Mouse (Mus musculus): ENCODE measurements around the gene Card19. TPM values are rescaled to one million over a fixed set of nuclear protein-coding genes. Genes with fewer than 3 reads are reported as not detected.

Card19 gene
- polyA plus RNA-seq, 1 experiment = 30.4 TPM

DNA sequence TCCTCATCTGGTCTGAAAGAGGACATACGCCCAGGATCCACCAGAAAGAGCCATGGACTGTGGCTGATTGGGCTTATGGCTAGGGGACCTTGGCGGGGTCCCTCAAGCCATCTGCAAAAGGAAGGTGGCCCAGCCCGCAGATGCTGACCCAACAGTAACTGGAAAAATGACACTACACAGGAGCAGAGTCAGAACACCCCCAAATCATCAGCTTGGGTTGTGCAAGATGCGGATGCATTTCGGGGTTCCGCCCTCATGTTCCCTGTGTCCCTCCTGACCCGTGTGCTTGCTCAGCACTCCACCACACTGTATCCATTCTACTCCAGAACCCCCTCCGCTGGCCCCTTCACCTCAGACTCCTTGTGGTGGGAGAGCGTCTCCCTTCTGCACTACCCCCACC is 17.1 kb downstream of the Card19 start:
- Histone ChIP-seq H3K4me1 (ENCODE audit: control insufficient read depth, insufficient read depth, low read length) (no peaks in the 10 kb centered on the region), H3K27ac (ENCODE audit: insufficient read depth, low read length) (no peak overlapping the region), H3K4me3 (ENCODE audit: insufficient read depth, low read length) (no peak overlapping the region)
- TF ChIP-seq POLR2A (IDR thresholded peaks at IDR 0.05; ENCODE audit: low read depth, low read length) = no peak
- no peak for TF ChIP-seq CTCF (IDR thresholded peaks at IDR 0.05; ENCODE audit: borderline replicate concordance, insufficient read depth, low read length)

- Histone ChIP-seq H3K4me1 (ENCODE audit: control insufficient read depth, insufficient read depth, low read length) (peaks cover 1% of the 10 kb centered on the region; the same call in 1 of the 2 replicates), H3K4me3 (ENCODE audit: insufficient read depth, low read length) (no peak overlapping the region), H3K27ac (ENCODE audit: insufficient read depth, low read length) (no peak overlapping the region)
- no peak for TF ChIP-seq POLR2A (IDR thresholded peaks at IDR 0.05; ENCODE audit: low read depth, low read length)
- no peak for TF ChIP-seq CTCF (IDR thresholded peaks at IDR 0.05; ENCODE audit: borderline replicate concordance, insufficient read depth, low read length)
Observed at GRCm38 (mm10) chr13:49196766-49197165, 19.1 kb downstream of the Card19 start.

- TF ChIP-seq CTCF (IDR thresholded peaks at IDR 0.05; ENCODE audit: borderline replicate concordance, insufficient read depth, low read length) (no peak), POLR2A (IDR thresholded peaks at IDR 0.05; ENCODE audit: low read depth, low read length) (no peak)
- peaks cover 7% of the 10 kb centered on the region for H3K4me1 ChIP-seq (ENCODE audit: control insufficient read depth, insufficient read depth, low read length)
- no peak overlapping the region for H3K27ac ChIP-seq (ENCODE audit: insufficient read depth, low read length)
- no peak overlapping the region for H3K4me3 ChIP-seq (ENCODE audit: insufficient read depth, low read length)
Observed at GRCm38 (mm10) chr13:49196211-49196610, 19.6 kb downstream of the Card19 start.

GRCm38 (mm10) chr13:49195651-49196050 is 20.2 kb downstream of the Card19 start:
- Histone ChIP-seq H3K4me1 (ENCODE audit: control insufficient read depth, insufficient read depth, low read length) (peaks cover 8% of the 10 kb centered on the region), H3K4me3 (ENCODE audit: insufficient read depth, low read length) (no peak overlapping the region), H3K27ac (ENCODE audit: insufficient read depth, low read length) (no peak overlapping the region)
- TF ChIP-seq POLR2A (IDR thresholded peaks at IDR 0.05; ENCODE audit: low read depth, low read length) (no peak), CTCF (IDR thresholded peaks at IDR 0.05; ENCODE audit: borderline replicate concordance, insufficient read depth, low read length) (no peak)

DNA sequence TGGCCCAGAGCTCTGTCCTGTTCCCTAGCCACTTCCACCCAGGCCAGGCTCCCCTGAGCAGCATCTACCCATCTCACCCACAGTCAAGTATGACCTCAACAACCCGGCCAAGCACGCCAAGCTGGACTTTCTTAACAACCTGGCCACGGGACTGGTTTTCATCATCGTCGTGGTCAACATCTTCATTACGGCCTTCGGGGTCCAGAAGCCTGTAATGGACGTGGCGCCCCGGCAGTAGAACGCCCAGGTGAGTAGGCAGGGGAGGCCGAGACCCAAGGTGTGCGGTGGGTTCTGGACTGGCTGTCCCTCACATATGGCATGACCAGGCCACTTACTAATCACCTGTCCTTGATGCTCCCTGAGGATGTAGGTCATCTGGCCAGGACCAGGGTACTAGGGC is 21.0 kb downstream of the Card19 start:
- H3K4me3 ChIP-seq (ENCODE audit: insufficient read depth, low read length) = no peak overlapping the region
- TF ChIP-seq POLR2A (IDR thresholded peaks at IDR 0.05; ENCODE audit: low read depth, low read length) = no peak
- TF ChIP-seq CTCF (IDR thresholded peaks at IDR 0.05; ENCODE audit: borderline replicate concordance, insufficient read depth, low read length) = no peak
- no peak overlapping the region for H3K27ac ChIP-seq (ENCODE audit: insufficient read depth, low read length)
- H3K4me1 ChIP-seq (ENCODE audit: control insufficient read depth, insufficient read depth, low read length) = peaks cover 10% of the 10 kb centered on the region

DNA sequence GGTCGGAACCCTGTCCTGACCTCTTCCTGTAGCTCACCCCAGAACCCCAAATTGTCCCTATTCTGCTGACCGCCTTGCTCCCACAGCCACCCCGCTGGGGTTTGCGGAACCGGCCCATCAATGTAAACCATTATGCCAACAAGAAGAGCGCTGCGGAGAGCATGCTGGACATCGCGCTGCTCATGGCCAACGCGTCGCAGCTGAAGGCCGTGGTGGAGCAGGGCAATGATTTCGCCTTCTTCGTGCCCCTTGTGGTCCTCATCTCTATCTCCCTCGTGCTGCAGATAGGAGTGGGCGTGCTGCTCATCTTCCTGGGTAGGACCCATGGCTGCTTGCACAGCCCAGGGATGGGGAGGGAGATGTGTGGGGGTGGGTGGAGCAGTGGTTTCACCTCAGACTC is 22.2 kb downstream of the Card19 start:
- peaks cover 12% of the 10 kb centered on the region for H3K4me1 ChIP-seq (ENCODE audit: control insufficient read depth, insufficient read depth, low read length)
- no peak overlapping the region for H3K27ac ChIP-seq (ENCODE audit: insufficient read depth, low read length)

DNA sequence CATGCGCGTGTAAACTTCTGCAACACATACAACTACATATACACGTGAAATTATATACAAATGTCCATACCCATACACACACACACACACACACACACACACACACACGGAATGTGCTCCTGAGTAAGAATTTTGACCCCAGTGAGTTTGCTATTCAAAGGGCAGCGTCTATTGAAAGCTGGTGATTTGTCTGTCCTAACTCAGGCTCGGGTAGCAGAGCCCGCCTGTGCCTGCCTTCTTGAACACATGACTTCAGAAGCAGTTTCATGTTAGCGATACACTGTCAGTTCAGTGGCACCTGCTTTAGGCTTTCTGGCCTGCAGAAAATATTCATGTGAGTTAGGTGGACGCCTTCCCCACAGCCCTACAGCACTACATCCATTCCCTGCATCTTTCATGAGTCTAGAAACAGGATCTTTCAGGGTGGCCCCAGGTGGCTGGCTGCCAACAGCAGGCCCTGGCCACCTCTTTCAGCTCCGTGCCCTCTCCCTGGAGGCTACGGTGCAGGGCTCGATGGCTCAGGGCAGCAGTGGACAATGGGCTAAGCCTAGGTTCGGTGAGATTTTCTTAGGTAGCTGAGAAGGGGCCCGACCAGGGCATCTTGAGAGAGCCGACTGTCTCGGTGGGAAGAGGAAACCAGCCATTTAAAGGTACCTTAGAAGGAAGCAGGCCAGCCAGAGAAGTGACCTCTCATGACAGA is 23.5 kb downstream of the Card19 start:
- Histone ChIP-seq H3K4me1 (ENCODE audit: control insufficient read depth, insufficient read depth, low read length) (peaks cover 15% of the 10 kb centered on the region), H3K27ac (ENCODE audit: insufficient read depth, low read length) (no peak overlapping the region), H3K4me3 (ENCODE audit: insufficient read depth, low read length) (no peak overlapping the region)
- TF ChIP-seq CTCF (IDR thresholded peaks at IDR 0.05; ENCODE audit: borderline replicate concordance, insufficient read depth, low read length) (no peak), POLR2A (IDR thresholded peaks at IDR 0.05; ENCODE audit: low read depth, low read length) (no peak)

More for the DNA sequence above, 22.2 kb downstream of the Card19 start:
- no peak for TF ChIP-seq CTCF (IDR thresholded peaks at IDR 0.05; ENCODE audit: borderline replicate concordance, insufficient read depth, low read length)
- no peak overlapping the region for H3K4me3 ChIP-seq (ENCODE audit: insufficient read depth, low read length)

DNA sequence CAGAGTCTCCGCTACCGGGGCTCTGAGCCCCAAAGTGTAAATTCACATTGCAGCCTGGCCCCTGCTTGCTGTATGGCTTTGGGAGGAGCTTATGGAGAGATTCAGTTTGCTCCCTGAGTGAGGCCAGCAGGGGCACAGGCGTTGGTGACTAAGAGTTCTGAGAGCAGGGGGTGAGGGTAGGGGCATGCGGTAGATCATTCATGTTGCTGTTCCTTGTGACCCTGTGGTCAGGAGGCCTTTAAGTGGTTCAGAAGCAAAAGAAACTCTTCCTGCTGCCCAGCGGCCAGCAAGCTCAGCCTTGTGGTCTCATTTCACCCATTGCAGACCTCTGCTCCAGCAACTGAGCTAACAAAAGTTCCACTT is 24.2 kb downstream of the Card19 start:
- Histone ChIP-seq H3K4me3 (ENCODE audit: insufficient read depth, low read length) (no peak overlapping the region), H3K4me1 (ENCODE audit: control insufficient read depth, insufficient read depth, low read length) (peaks cover 15% of the 10 kb centered on the region), H3K27ac (ENCODE audit: insufficient read depth, low read length) (no peak overlapping the region)
- TF ChIP-seq POLR2A (IDR thresholded peaks at IDR 0.05; ENCODE audit: low read depth, low read length) = no peak
- no peak for TF ChIP-seq CTCF (IDR thresholded peaks at IDR 0.05; ENCODE audit: borderline replicate concordance, insufficient read depth, low read length)

DNA sequence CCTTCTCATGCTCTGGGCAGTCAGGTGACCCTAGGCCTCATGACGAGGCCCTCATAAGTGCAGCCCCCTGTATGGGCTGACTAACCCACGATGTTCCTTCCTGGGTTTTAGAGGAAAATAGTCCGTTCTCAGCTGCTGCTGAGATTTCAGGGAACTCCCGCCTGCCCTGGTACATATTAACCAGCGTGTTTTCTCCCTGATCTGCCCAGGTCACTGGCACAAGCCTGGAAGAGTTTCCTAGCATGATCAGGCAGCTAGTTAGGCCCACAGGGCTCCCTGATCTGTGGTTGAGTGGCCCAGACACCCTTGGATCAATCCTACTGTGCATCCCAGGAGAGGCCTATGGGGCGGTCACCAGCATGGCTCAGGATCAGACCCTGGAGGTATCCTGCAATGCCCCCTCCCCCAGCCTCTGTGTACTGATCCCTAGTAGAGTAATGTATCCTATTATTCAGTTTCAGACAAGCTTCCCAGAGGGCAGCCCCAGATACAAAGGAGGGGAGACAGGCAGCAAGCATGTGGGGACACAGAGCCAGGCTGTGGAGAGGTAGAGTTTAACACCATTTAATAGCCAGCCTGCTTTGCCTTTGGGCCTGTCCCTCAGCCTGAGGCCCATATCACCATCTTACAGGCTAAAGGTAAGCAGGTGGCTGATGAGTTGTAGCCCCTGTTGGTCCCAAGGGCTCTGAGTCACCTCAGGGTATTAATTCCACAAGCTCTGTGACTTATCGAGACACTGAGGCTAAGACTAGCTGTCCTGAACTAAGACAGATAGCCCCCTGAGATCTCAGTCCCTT is 24.8 kb downstream of the Card19 start:
- peaks cover 15% of the 10 kb centered on the region for H3K4me1 ChIP-seq (ENCODE audit: control insufficient read depth, insufficient read depth, low read length)
- no peak overlapping the region for H3K27ac ChIP-seq (ENCODE audit: insufficient read depth, low read length)

More for the DNA sequence above, 24.8 kb downstream of the Card19 start:
- TF ChIP-seq CTCF (IDR thresholded peaks at IDR 0.05; ENCODE audit: borderline replicate concordance, insufficient read depth, low read length) (no peak), POLR2A (IDR thresholded peaks at IDR 0.05; ENCODE audit: low read depth, low read length) (no peak)
- no peak overlapping the region for H3K4me3 ChIP-seq (ENCODE audit: insufficient read depth, low read length)

All from embryonic fibroblast, embryonic 13.5 days (primary cell).